Mouse (Mus musculus) forebrain, embryonic 15.5 days (tissue): ENCODE results near the gene Mre11a. TPM values are rescaled to one million over a fixed set of nuclear protein-coding genes. Genes with fewer than 3 reads are reported as not detected.

Source experiments
- ATAC-seq: fragments of 200-750 bp; cut with Nextera tagmentation; replicated peaks from 2 replicates; pipeline ENCODE4 v1.8.0; 2017; ENCODE audit warnings: mild to moderate bottlenecking, moderate TSS enrichment, moderate library complexity
- H3K27ac ChIP-seq: fragments of 300-500 bp; sonication (generic); replicated peaks from 2 replicates; pipeline ENCODE4 v1.5.1; 2015; ENCODE audit warnings: mild to moderate bottlenecking, inconsistent platforms
- H3K27me3 ChIP-seq: fragments of 300-500 bp; sonication (generic); 2 replicates; pipeline ENCODE4 v1.6.1; 2015; ENCODE audit warnings: inconsistent platforms
- H3K36me3 ChIP-seq: fragments of 300-500 bp; sonication (generic); 2 replicates; pipeline ENCODE4 v1.6.1; 2015; ENCODE audit warnings: mild to moderate bottlenecking, inconsistent platforms
- H3K4me1 ChIP-seq: fragments of 300-500 bp; sonication (generic); 2 replicates; pipeline ENCODE4 v1.6.1; 2015; ENCODE audit warnings: inconsistent platforms
- H3K4me2 ChIP-seq: fragments of 300-500 bp; sonication (generic); replicated peaks from 2 replicates; pipeline ENCODE4 v1.6.1; 2015; ENCODE audit warnings: mild to moderate bottlenecking, inconsistent platforms
- H3K4me3 ChIP-seq: fragments of 300-500 bp; sonication (generic); 2 replicates; pipeline ENCODE4 v1.5.1; 2015; ENCODE audit warnings: mild to moderate bottlenecking, inconsistent platforms
- H3K9ac ChIP-seq: fragments of 300-500 bp; sonication (generic); replicated peaks from 2 replicates; pipeline ENCODE4 v1.6.1; 2015; ENCODE audit warnings: mild to moderate bottlenecking, inconsistent platforms
- H3K9me3 ChIP-seq: fragments of 300-500 bp; sonication (generic); 2 replicates; pipeline ENCODE4 v1.6.1; 2016; ENCODE audit warnings: inconsistent platforms
- WGBS: fragments of 180-500 bp; shearing (Covaris S2); methylation state at CpG from one replicate; pipeline ENCODE4 v1.1.7; 2015; ENCODE audit warnings: mixed read lengths; 5-methylcytosine and 5-hydroxymethylcytosine counted together
- polyA plus RNA-seq: library from polyadenylated mRNA; unstranded; fragments of >200 nt; fragmentation: Nextera tagmentation; extraction: Ambion mirVana; gene quantifications from 2 replicates; pipeline ENCODE4 v1.2.1, GENCODE M21; 2015

The Mre11a gene
- polyA plus RNA-seq, 1 experiment from 2014 or later: 14.8 TPM

DNA sequence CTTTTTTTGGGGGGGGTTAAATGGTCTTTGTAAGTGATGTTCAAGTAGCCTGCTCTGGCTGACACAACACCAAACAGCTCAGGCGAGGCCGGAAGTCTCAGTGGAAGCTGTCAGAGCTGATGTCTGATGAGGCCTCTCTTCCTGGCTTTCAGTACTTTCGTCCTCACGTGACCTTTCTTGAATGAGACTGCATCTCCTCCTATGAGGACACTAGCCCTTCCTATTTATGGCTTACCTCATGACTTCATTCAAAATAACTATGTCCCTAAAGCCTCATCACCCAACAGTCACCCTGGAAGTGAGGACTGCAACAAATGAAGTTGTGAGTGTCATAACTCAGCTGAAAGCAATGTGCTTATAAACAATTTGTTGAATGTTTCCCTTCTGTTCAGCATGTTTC lies 100.2 kb downstream of the Mre11a start:
- Histone ChIP-seq H3K27ac (no peak overlapping the region), H3K27me3 (no peaks in the 10 kb centered on the region), H3K36me3 (no peaks in the 10 kb centered on the region), H3K4me2 (no peak overlapping the region), H3K9ac (no peak overlapping the region), H3K4me3 (no peak overlapping the region), H3K9me3 (no peaks in the 10 kb centered on the region), H3K4me1 (no peaks in the 10 kb centered on the region)
- 84% methylated on average over 4 of the region's 4 CpGs for WGBS
- ATAC-seq: no peak

DNA sequence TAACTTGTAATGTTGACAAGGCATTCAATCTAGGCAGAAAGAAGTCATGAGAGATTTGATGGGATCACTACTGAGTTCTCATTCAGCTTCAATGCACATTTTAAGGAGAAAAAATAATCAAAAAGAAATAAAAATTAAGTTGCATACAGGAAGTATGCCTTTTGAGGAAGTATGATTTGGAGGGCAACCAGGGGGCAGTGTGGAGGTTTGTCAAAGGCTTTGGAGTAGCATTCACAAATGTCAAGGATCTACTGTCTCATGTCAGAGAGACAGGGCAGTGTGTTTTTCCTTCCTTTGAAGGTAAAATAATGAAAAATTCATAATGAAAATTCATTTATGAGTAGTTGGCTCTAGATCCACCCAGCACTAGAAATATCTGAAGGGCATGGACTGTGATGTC lies 100.7 kb downstream of the Mre11a start:
- ATAC-seq: no peak
- Histone ChIP-seq H3K4me2 (no peak overlapping the region), H3K36me3 (no peaks in the 10 kb centered on the region), H3K4me1 (no peaks in the 10 kb centered on the region), H3K9ac (no peak overlapping the region), H3K27me3 (no peaks in the 10 kb centered on the region), H3K4me3 (no peak overlapping the region), H3K27ac (no peak overlapping the region), H3K9me3 (no peaks in the 10 kb centered on the region)

GRCm38 (mm10) chr9:14885954-14886353 lies 101.5 kb downstream of the Mre11a start:
- Histone ChIP-seq H3K4me2 (no peak overlapping the region), H3K4me1 (0 out of 2 replicates have a peak, but pooled peaks cover 3% of the 10 kb centered on the region), H3K36me3 (no peaks in the 10 kb centered on the region), H3K9me3 (no peaks in the 10 kb centered on the region), H3K27me3 (no peaks in the 10 kb centered on the region), H3K9ac (no peak overlapping the region), H3K27ac (no peak overlapping the region), H3K4me3 (no peak overlapping the region)
- ATAC-seq: no peak
- 92% methylated on average over 1 of the region's 1 CpGs for WGBS

Other genes with a start within 250 kb of the Mre11a start
- gene Amotl1, start 139.6 kb upstream of the Mre11a start, polyA plus RNA-seq: 9.4 and 9.6 TPM in 2 replicates
- gene Piwil4, start 43.9 kb upstream of the Mre11a start, polyA plus RNA-seq: 0.17 and 0.18 TPM in 2 replicates
- gene Fut4, start 32.3 kb upstream of the Mre11a start, polyA plus RNA-seq: 0.70 and 0.94 TPM in 2 replicates
- 2.9 and 4.5 TPM in 2 replicates for gene 1700012B09Rik, start 13.6 kb upstream of the Mre11a start, polyA plus RNA-seq
- gene Ankrd49, start 202 bp downstream of the Mre11a start, polyA plus RNA-seq: 43.0 and 47.3 TPM in 2 replicates
- gene Gpr83, start 75.6 kb downstream of the Mre11a start, polyA plus RNA-seq: 1.1 and 1.3 TPM in 2 replicates
- gene Izumo1r, start 119.3 kb downstream of the Mre11a start, polyA plus RNA-seq: not detected in 2 replicates